Mouse (Mus musculus): ENCODE measurements around the gene Rab13. TPM values are rescaled to one million over a fixed set of nuclear protein-coding genes. Genes with fewer than 3 reads are reported as not detected.

Gene Rab13
- polyA plus RNA-seq, 1 experiment, result 7.7 TPM

- H3K27me3 ChIP-seq (replicated peaks; ENCODE audit: control insufficient read depth, insufficient read depth, low read length), result no peaks in the 10 kb centered on the region
- peak; percentile 98 for DNase-seq
- H3K36me3 ChIP-seq (ENCODE audit: control insufficient read depth, insufficient read depth, low read length), result no peaks in the 10 kb centered on the region
- H3K27ac ChIP-seq (ENCODE audit: insufficient read depth, low read depth, low read length), result peak within 1 kb of the TSS; percentile 81
- H3K4me3 ChIP-seq (ENCODE audit: insufficient read depth, low read depth, low read length), result peak within 1 kb of the TSS; percentile 91
- no peak for TF ChIP-seq POLR2A (IDR thresholded peaks at IDR 0.05; ENCODE audit: low read depth, low read length)
- no peak for TF ChIP-seq CTCF (conservative IDR thresholded peaks at IDR 0.05; ENCODE audit: insufficient read depth, insufficient read length, low read depth, low read length)
- peaks cover 6% of the 10 kb centered on the region; the same call in 1 of the 2 replicates for H3K4me1 ChIP-seq (ENCODE audit: control insufficient read depth, insufficient read depth, low read length)
- WGBS, result under 1% methylated on average over 40 of the region's 40 CpGs
These were observed 40.3 kb downstream of the Rab13 start, which contains the start of gene Crtc2 for GRCm38 (mm10) chr3:90253653-90254418. Gene Crtc2, plus strand, starts transcription at chr3:90254163.

GRCm38 (mm10) chr3:90254419-90255193, 41.1 kb downstream of the Rab13 start:
- Histone ChIP-seq H3K36me3 (ENCODE audit: control insufficient read depth, insufficient read depth, low read length) (no peaks in the 10 kb centered on the region), H3K4me3 (ENCODE audit: insufficient read depth, low read depth, low read length) (peak overlapping the region; percentile 91), H3K27ac (ENCODE audit: insufficient read depth, low read depth, low read length) (peak overlapping the region; percentile 81), H3K27me3 (replicated peaks; ENCODE audit: control insufficient read depth, insufficient read depth, low read length) (no peaks in the 10 kb centered on the region), H3K4me1 (ENCODE audit: control insufficient read depth, insufficient read depth, low read length) (peaks cover 6% of the 10 kb centered on the region; the same call in 1 of the 2 replicates)
- no peak for DNase-seq
- TF ChIP-seq CTCF (conservative IDR thresholded peaks at IDR 0.05; ENCODE audit: insufficient read depth, insufficient read length, low read depth, low read length) (0 out of 2 replicates have a peak, but pooled peaks have one; percentile 3), POLR2A (IDR thresholded peaks at IDR 0.05; ENCODE audit: low read depth, low read length) (no peak)
- WGBS, result under 1% methylated on average over 41 of the region's 41 CpGs

DNA sequence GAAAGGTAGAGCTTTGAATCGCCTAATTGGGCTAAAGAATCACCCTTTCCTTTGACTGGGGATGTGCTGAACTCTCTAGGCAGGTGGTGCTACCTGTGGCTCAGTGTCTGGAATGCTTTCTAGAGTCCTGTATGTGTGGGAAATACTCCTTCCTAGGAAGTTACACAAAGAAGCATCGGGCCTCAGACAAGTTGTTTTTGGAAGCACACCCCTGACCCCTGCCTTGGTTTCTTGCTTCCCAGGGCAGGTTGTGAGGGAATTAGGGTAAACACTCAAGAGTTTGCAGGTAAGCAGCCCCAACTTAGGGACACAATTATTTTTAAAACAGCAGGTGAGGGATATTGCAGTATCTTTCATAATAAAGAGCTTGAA, 41.7 kb downstream of the Rab13 start:
- Histone ChIP-seq H3K4me1 (ENCODE audit: control insufficient read depth, insufficient read depth, low read length) (peaks cover 6% of the 10 kb centered on the region; the same call in 1 of the 2 replicates), H3K4me3 (ENCODE audit: insufficient read depth, low read depth, low read length) (peak overlapping the region; percentile 91), H3K36me3 (ENCODE audit: control insufficient read depth, insufficient read depth, low read length) (no peaks in the 10 kb centered on the region), H3K27me3 (replicated peaks; ENCODE audit: control insufficient read depth, insufficient read depth, low read length) (no peaks in the 10 kb centered on the region), H3K27ac (ENCODE audit: insufficient read depth, low read depth, low read length) (no peak overlapping the region)
- no peak for TF ChIP-seq POLR2A (IDR thresholded peaks at IDR 0.05; ENCODE audit: low read depth, low read length)
- no peak for TF ChIP-seq CTCF (conservative IDR thresholded peaks at IDR 0.05; ENCODE audit: insufficient read depth, insufficient read length, low read depth, low read length)
- 1% methylated on average over 2 of the region's 2 CpGs for WGBS
- DNase-seq, result no peak

- Histone ChIP-seq H3K27ac (ENCODE audit: insufficient read depth, low read depth, low read length) (no peak overlapping the region), H3K4me3 (ENCODE audit: insufficient read depth, low read depth, low read length) (no peak overlapping the region), H3K4me1 (ENCODE audit: control insufficient read depth, insufficient read depth, low read length) (peaks cover 6% of the 10 kb centered on the region; the same call in 1 of the 2 replicates), H3K27me3 (replicated peaks; ENCODE audit: control insufficient read depth, insufficient read depth, low read length) (no peaks in the 10 kb centered on the region), H3K36me3 (ENCODE audit: control insufficient read depth, insufficient read depth, low read length) (no peaks in the 10 kb centered on the region)
- no peak for DNase-seq
- TF ChIP-seq CTCF (conservative IDR thresholded peaks at IDR 0.05; ENCODE audit: insufficient read depth, insufficient read length, low read depth, low read length) (no peak), POLR2A (IDR thresholded peaks at IDR 0.05; ENCODE audit: low read depth, low read length) (no peak)
- 89% methylated on average over 14 of the region's 14 CpGs for WGBS
These were observed 42.4 kb downstream of the Rab13 start for GRCm38 (mm10) chr3:90255784-90256353.

GRCm38 (mm10) chr3:90256731-90257530, 43.4 kb downstream of the Rab13 start:
- Histone ChIP-seq H3K4me1 (ENCODE audit: control insufficient read depth, insufficient read depth, low read length) (peaks cover 6% of the 10 kb centered on the region; the same call in 1 of the 2 replicates), H3K36me3 (ENCODE audit: control insufficient read depth, insufficient read depth, low read length) (no peaks in the 10 kb centered on the region), H3K4me3 (ENCODE audit: insufficient read depth, low read depth, low read length) (no peak overlapping the region), H3K27ac (ENCODE audit: insufficient read depth, low read depth, low read length) (no peak overlapping the region), H3K27me3 (replicated peaks; ENCODE audit: control insufficient read depth, insufficient read depth, low read length) (no peaks in the 10 kb centered on the region)
- peak; percentile 76 for DNase-seq
- TF ChIP-seq CTCF (conservative IDR thresholded peaks at IDR 0.05; ENCODE audit: insufficient read depth, insufficient read length, low read depth, low read length) (no peak), POLR2A (IDR thresholded peaks at IDR 0.05; ENCODE audit: low read depth, low read length) (no peak)
- 81% methylated on average over 19 of the region's 19 CpGs for WGBS

- 78% methylated on average over 4 of the region's 4 CpGs for WGBS
- Histone ChIP-seq H3K36me3 (ENCODE audit: control insufficient read depth, insufficient read depth, low read length) (no peaks in the 10 kb centered on the region), H3K27ac (ENCODE audit: insufficient read depth, low read depth, low read length) (no peak overlapping the region), H3K4me1 (ENCODE audit: control insufficient read depth, insufficient read depth, low read length) (peaks cover 6% of the 10 kb centered on the region; the same call in 1 of the 2 replicates), H3K27me3 (replicated peaks; ENCODE audit: control insufficient read depth, insufficient read depth, low read length) (no peaks in the 10 kb centered on the region), H3K4me3 (ENCODE audit: insufficient read depth, low read depth, low read length) (no peak overlapping the region)
- peak; percentile 81 for DNase-seq
- TF ChIP-seq CTCF (conservative IDR thresholded peaks at IDR 0.05; ENCODE audit: insufficient read depth, insufficient read length, low read depth, low read length), result no peak
These were observed 45.0 kb downstream of the Rab13 start for GRCm38 (mm10) chr3:90258521-90258920.

All from kidney, adult 2 months (tissue).